Mouse (Mus musculus): Measurements from ENCODE around the gene Ccnb1ip1. TPM values are rescaled to one million over a fixed set of nuclear protein-coding genes. Genes with fewer than 3 reads are reported as not detected.

The Ccnb1ip1 gene
- total and polyA plus RNA-seq, 3 experiments, result 23.3 to 27.6 TPM; not detected in 1

DNA sequence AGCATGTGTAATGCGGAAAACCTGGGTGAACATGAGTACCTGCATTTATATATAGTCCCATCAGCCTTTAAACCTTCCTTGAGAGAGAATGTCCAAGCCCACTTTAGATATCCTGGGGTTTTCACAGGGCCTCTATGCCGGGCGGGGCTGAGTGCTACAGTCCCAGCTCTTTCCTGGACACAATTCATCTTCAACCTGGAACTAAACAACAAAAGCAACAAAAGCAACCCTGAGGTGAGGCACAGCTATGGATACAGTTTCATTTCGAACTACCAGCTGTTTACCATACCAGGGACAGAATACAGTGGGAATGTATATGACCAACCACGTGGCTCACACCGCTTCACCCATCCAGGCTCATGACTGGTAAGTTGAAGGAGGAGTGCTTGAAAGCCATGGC, 5.1 kb downstream of the Ccnb1ip1 start:
- DNase-seq (ENCODE audit: low read depth, low spot score), result peak; percentile 65
- Histone ChIP-seq H3K27me3 (ENCODE audit: control insufficient read depth in 1 of 2, insufficient read depth in 2 of 2, low read length in 2 of 2) (no peaks in the 10 kb centered on the region), H3K4me1 (ENCODE audit: control insufficient read depth in 1 of 2, insufficient read depth in 2 of 2, low read length in 2 of 2) (peaks cover 0 to 12% of the 10 kb centered on the region in 2 experiments; a peak in 2 of 4 replicates), H3K9ac (ENCODE audit: control insufficient read depth, low read depth, low read length, poor library complexity, severe bottlenecking) (peak overlapping the region; percentile 97), H3K27ac (ENCODE audit: control insufficient read depth, low read depth, low read length) (peak overlapping the region; percentile 58), H3K9me3 (replicated peaks; ENCODE audit: insufficient read depth, low read length) (no peaks in the 10 kb centered on the region), H3K36me3 (ENCODE audit: control insufficient read depth in 1 of 2, insufficient read depth in 2 of 2, low read length in 2 of 2) (peaks cover 16 to 29% of the 10 kb centered on the region in 2 experiments), H3K79me2 (ENCODE audit: control insufficient read depth, insufficient read depth, low read length, poor library complexity) (peaks cover 53% of the 10 kb centered on the region), H3K4me3 (ENCODE audit: control insufficient read depth in 1 of 2, insufficient read depth in 1 of 2, low read depth in 2 of 2, low read length in 2 of 2) (peak overlapping the region; percentile 86 to 97)
- TF ChIP-seq POLR2A (IDR thresholded peaks at IDR 0.05; ENCODE audit: control insufficient read depth in 1 of 2, insufficient read depth in 1 of 2, low read depth in 1 of 2, low read length in 2 of 2, poor library complexity in 1 of 2), result peak in 1 of 2 experiments; percentile 68; a peak in 2 of 4 replicates
- TF ChIP-seq TAL1 (IDR thresholded peaks at IDR 0.05; ENCODE audit: low read length), result no peak

- H3K4me3 ChIP-seq (ENCODE audit: control insufficient read depth in 1 of 2, insufficient read depth in 1 of 2, low read depth in 2 of 2, low read length in 2 of 2), result peak overlapping the region; percentile 7 to 24; a peak in 3 of 4 replicates
- peaks cover 0 to 10% of the 10 kb centered on the region in 2 experiments; a peak in 2 of 4 replicates for H3K4me1 ChIP-seq (ENCODE audit: control insufficient read depth in 1 of 2, insufficient read depth in 2 of 2, low read length in 2 of 2)
- DNase-seq (ENCODE audit: low read depth, low spot score), result peak; percentile 83
- H3K27me3 ChIP-seq (ENCODE audit: control insufficient read depth in 1 of 2, insufficient read depth in 2 of 2, low read length in 2 of 2), result no peaks in the 10 kb centered on the region
- H3K79me2 ChIP-seq (ENCODE audit: control insufficient read depth, insufficient read depth, low read length, poor library complexity), result peaks cover 48% of the 10 kb centered on the region
- TF ChIP-seq GATA1 (IDR thresholded peaks at IDR 0.05; ENCODE audit: low read depth, low read length) (no peak), TBP (IDR thresholded peaks at IDR 0.05; ENCODE audit: low read depth, low read length) (no peak), POLR2A (IDR thresholded peaks at IDR 0.05; ENCODE audit: control insufficient read depth in 1 of 2, insufficient read depth in 1 of 2, low read depth in 1 of 2, low read length in 2 of 2, poor library complexity in 1 of 2) (peak in 1 of 2 experiments; percentile 8; a peak in 1 of 4 replicates), ELF1 (IDR thresholded peaks at IDR 0.05; ENCODE audit: low read depth, low read length) (no peak), UBTF (IDR thresholded peaks at IDR 0.05; ENCODE audit: borderline replicate concordance, insufficient read depth, low read depth, low read length) (no peak), MAZ (IDR thresholded peaks at IDR 0.05; ENCODE audit: low read depth, low read length) (no peak), EP300 (IDR thresholded peaks at IDR 0.05; ENCODE audit: low read depth in 1 of 2, low read length in 2 of 2) (no peak), CTCF (IDR thresholded peaks at IDR 0.05 in 2 of 3, conservative IDR thresholded peaks at IDR 0.05 in 1 of 3; ENCODE audit: control insufficient read depth in 1 of 3, insufficient read depth in 1 of 3, low read depth in 2 of 3, low read length in 3 of 3, poor library complexity in 1 of 3, severe bottlenecking in 1 of 3) (peak in 1 of 3 experiments; percentile 38; a peak in 2 of 6 replicates)
- H3K36me3 ChIP-seq (ENCODE audit: control insufficient read depth in 1 of 2, insufficient read depth in 2 of 2, low read length in 2 of 2), result peaks cover 17 to 29% of the 10 kb centered on the region in 2 experiments
- no peaks in the 10 kb centered on the region for H3K9me3 ChIP-seq (replicated peaks; ENCODE audit: insufficient read depth, low read length)
- H3K27ac ChIP-seq (ENCODE audit: control insufficient read depth, low read depth, low read length), result peak overlapping the region; percentile 38
- peak overlapping the region; percentile 62 for H3K9ac ChIP-seq (ENCODE audit: control insufficient read depth, low read depth, low read length, poor library complexity, severe bottlenecking)
These were observed 7.9 kb downstream of the Ccnb1ip1 start for GRCm38 (mm10) chr14:50799502-50800259.

DNA sequence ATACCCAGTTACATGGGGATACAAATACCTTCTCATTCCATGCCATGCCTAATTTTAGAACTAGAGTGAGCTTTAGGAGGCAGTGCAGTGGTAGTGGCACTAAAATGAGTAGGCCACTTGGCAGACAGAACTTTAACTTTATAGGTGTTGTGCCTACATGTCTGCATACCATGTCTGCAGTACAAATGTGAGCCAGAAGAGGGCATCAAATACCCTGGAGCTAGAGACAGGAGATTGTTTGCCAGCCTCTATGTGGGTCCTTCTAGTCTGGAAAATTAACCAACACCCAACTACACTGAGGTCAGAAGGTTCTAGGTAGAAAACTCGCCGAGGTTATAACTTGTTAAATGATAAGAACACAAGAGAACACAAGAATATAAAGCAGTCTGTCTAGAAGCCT, 9.0 kb downstream of the Ccnb1ip1 start:
- peak; percentile 76 for DNase-seq (ENCODE audit: low read depth, low spot score)
- Histone ChIP-seq H3K9me3 (replicated peaks; ENCODE audit: insufficient read depth, low read length) (no peaks in the 10 kb centered on the region), H3K4me3 (ENCODE audit: control insufficient read depth in 1 of 2, insufficient read depth in 1 of 2, low read depth in 2 of 2, low read length in 2 of 2) (no peak overlapping the region), H3K79me2 (ENCODE audit: control insufficient read depth, insufficient read depth, low read length, poor library complexity) (peaks cover 37% of the 10 kb centered on the region), H3K36me3 (ENCODE audit: control insufficient read depth in 1 of 2, insufficient read depth in 2 of 2, low read length in 2 of 2) (peaks cover 17 to 29% of the 10 kb centered on the region in 2 experiments), H3K4me1 (ENCODE audit: control insufficient read depth in 1 of 2, insufficient read depth in 2 of 2, low read length in 2 of 2) (peaks cover 0 to 12% of the 10 kb centered on the region in 2 experiments; a peak in 2 of 4 replicates), H3K27me3 (ENCODE audit: control insufficient read depth in 1 of 2, insufficient read depth in 2 of 2, low read length in 2 of 2) (no peaks in the 10 kb centered on the region), H3K9ac (ENCODE audit: control insufficient read depth, low read depth, low read length, poor library complexity, severe bottlenecking) (no peak overlapping the region; the same call in 1 of the 2 replicates), H3K27ac (ENCODE audit: control insufficient read depth, low read depth, low read length) (peak overlapping the region; percentile 19; the same call in 1 of the 2 replicates)
- TF ChIP-seq CTCF (IDR thresholded peaks at IDR 0.05 in 2 of 3, conservative IDR thresholded peaks at IDR 0.05 in 1 of 3; ENCODE audit: control insufficient read depth in 1 of 3, insufficient read depth in 1 of 3, low read depth in 2 of 3, low read length in 3 of 3, poor library complexity in 1 of 3, severe bottlenecking in 1 of 3) (peak in 1 of 3 experiments; percentile 44; a peak in 1 of 6 replicates), POLR2A (IDR thresholded peaks at IDR 0.05; ENCODE audit: control insufficient read depth in 1 of 2, insufficient read depth in 1 of 2, low read depth in 1 of 2, low read length in 2 of 2, poor library complexity in 1 of 2) (peak in 1 of 2 experiments; percentile 46; a peak in 2 of 4 replicates), GABPA (IDR thresholded peaks at IDR 0.05; ENCODE audit: low read depth, low read length) (no peak), RCOR1 (IDR thresholded peaks at IDR 0.05; ENCODE audit: low read depth, low read length) (no peak)

Data from MEL (cell line).